Mouse (Mus musculus) left cerebral cortex, postnatal 25 days (tissue): ENCODE results near the gene Rnf185. TPM values are rescaled to one million over a fixed set of nuclear protein-coding genes. Genes with fewer than 3 reads are reported as not detected.

Source experiments
- DNase-seq, 2 experiments: peaks; one replicate each; pipeline ENCODE4 v3.0.0; 2022; ENCODE audit warnings: low spot score in 2 of 2, mixed read lengths in 1 of 2
- intact Hi-C: fragments of 180-260 bp; cut with DNase I; formaldehyde crosslinking; loops from one replicate; pipeline ENCODE4 v1.15.1; 2025
- total RNA-seq, 2 experiments: library from RNA; stranded (reverse); gene quantifications; 2 replicates each; pipeline ENCODE4 v1.2.3; 2021

Gene Rnf185
- total RNA-seq, 2 experiments from 2014 or later: 27.5 to 29.2 TPM

DNA sequence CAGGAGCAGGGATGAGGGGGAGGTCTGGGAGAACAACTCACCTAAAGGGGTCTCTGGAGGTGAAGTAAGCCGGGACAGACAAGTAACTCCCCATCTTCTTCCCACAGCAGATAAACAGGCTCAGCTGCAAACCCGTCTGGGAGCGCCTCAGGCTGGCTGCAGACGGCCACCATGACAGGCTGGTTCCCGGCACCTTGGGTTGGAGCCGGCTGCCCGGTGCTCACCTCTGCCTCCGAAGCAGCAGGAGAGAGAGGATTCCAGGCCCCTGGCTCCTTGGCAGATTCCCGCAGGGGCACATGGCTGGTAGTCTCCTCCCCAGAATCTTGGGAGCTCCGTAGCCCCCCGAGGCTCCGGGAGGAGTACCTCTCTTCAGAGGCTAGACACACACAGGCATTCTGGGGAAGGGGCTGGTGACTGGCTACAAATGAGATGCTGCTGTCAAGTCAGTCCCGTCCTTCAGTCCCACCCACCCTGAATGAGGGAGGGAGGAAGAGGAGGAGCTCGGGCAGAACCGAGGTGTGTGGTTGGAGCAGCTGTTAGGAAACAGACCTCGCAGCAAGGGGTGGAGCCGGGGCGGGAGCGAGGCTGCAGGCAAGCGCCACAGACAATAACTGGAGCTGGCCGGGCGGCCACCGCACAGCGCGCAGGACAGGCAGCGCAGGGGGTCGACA, 81.1 kb downstream of the Rnf185 start:
- intact Hi-C loops: no loop called here
- peak; percentile 83 to 94 for DNase-seq

DNA sequence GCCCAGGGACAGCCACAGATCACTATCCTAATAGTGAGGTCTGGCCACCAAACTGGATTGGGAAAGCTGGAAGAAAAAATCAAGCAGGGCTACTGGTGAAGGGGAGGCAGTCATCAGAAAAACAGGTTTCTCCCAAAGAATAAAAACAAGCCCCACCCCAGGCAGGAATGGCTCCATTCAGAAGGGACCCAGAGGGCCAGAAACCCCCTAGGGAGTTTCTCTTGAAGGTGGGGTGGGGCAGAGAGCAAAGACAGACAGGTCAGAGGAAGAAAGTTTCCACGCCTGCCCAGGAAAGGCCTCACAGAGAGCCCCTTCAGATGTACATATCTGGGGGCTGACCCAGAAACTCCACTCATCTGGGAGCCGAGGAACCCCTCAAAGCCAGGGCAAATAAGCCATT, 82.0 kb downstream of the Rnf185 start:
- DNase-seq: no peak
- intact Hi-C loops: no loop called here

DNA sequence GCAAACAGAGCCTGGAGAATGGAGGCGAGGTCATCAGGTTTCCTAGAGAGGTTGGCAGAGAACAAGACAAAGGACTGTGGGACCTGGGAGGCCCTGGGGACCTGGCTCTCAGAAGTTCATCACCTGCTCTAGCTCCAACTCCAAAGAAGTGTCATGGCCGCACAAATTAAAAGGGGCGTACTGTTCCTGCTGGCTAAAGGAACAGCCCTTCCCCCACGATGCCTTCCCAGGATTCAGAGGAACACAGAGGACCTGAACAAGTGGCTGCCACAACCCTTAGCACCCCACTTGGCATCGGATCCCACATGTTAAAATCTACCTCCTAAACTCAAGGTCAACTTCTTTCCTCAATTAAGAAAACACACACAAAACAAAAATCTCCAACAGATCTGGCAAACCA, 82.7 kb downstream of the Rnf185 start:
- no peak for DNase-seq
- intact Hi-C loops: no loop called here

DNA sequence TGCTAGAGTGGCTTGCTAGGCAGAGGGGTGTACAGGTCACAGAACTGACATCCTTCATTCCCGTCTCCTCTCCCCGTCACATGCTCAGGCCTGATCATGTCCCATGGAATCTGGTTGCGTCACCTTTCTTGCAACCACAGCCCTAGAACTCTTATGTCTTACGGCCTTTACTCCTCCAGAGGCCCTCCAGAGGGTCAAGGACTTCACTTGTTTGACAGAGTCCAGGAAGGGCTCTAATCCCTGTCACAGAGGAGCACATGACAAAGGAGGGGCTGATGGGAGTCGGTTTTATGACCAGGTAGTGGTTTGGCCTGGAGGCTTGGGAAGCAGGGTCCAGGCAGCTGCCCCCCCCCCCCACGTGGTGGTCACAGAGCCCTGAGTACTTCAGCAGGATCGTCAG, 83.2 kb downstream of the Rnf185 start:
- no peak for DNase-seq
- intact Hi-C loops: no loop called here

DNA sequence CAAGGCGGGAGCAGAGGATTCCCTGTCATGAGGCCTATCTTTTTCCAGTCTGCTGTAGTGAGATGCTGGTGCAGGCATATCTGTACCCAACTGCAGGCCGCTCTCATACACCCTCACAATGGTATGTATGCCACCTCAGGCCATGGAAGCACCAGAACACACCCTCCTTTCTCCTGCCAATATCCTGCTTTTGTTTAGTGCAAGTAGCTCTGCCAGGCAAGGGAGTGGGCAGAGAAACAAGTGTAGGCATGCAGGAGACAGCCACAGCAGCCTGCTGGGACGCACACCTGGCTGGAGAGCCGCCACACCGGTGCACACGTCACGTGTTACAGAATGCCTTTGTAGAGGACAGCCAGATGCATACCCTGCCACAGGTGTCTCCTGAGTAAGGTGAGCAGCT, 85.8 kb downstream of the Rnf185 start:
- intact Hi-C loops: no loop called here
- no peak for DNase-seq

Other genes starting within 250 kb of the Rnf185 start
- gene Eif4enif1, start 250.0 kb downstream of the Rnf185 start, total RNA-seq: 10 to 100 TPM; 68.7 to 71.5 TPM
- 10 to 100 TPM; 86.8 to 97.5 TPM for gene Drg1, start 185.9 kb downstream of the Rnf185 start, total RNA-seq
- 10 to 100 TPM; 40.6 to 40.9 TPM for gene Patz1, start 163.5 kb downstream of the Rnf185 start, total RNA-seq
- gene Pik3ip1, start 122.0 kb downstream of the Rnf185 start, total RNA-seq: 10 to 100 TPM; 26.3 to 29.1 TPM
- gene Limk2, start 43.2 kb downstream of the Rnf185 start, total RNA-seq: 100 to 1,000 TPM in 1 of 2 experiments, 10 to 100 TPM in 1; 85.6 to 101 TPM
- gene Pla2g3, start 35.9 kb upstream of the Rnf185 start, total RNA-seq: 1 to 10 TPM; 2.6 to 3.2 TPM
- 10 to 100 TPM; 49.0 to 55.5 TPM for gene Inpp5j, start 52.5 kb upstream of the Rnf185 start, total RNA-seq
- 100 to 1,000 TPM; 142 to 145 TPM for gene Selenom, start 62.3 kb upstream of the Rnf185 start, total RNA-seq
- gene Smtn, start 88.2 kb upstream of the Rnf185 start, total RNA-seq: 1 to 10 TPM; 6.6 to 8.5 TPM
- 10 to 100 TPM; 39.6 to 41.9 TPM for gene Morc2a, start 196.8 kb upstream of the Rnf185 start, total RNA-seq